Mouse (Mus musculus) limb, embryonic 12.5 days (tissue): ENCODE measurements at regions not wholly inside any gene's neighbourhood (a gene's known extent, or its start where the extent isn't known, plus 50 kb on each side); places are given as distances from the start of the nearest gene placed in this dataset.
"Not testable (repeated sequence)": the region's sequence is repeated elsewhere in the genome, so short reads cannot be mapped to it uniquely, and the experiment has no call there.

Source experiments
- ATAC-seq: fragments of 200-750 bp; cut with Nextera tagmentation; 2 replicates; pipeline ENCODE4 v1.8.0; 2017; ENCODE audit warnings: low read depth, moderate TSS enrichment; ENCODE audit not compliant: insufficient number of reproducible peaks, insufficient read depth, low FRiP score, low TSS enrichment
- H3K27ac ChIP-seq: fragments of 300-500 bp; sonication (generic); 2 replicates; pipeline ENCODE4 v1.5.1; 2016; ENCODE audit warnings: mild to moderate bottlenecking, moderate library complexity
- H3K27me3 ChIP-seq: fragments of 300-500 bp; sonication (generic); 2 replicates; pipeline ENCODE4 v1.6.1; 2016; ENCODE audit warnings: mild to moderate bottlenecking, moderate library complexity
- H3K36me3 ChIP-seq: fragments of 300-500 bp; sonication (generic); 2 replicates; pipeline ENCODE4 v1.6.1; 2016; ENCODE audit warnings: mild to moderate bottlenecking, moderate library complexity
- H3K4me1 ChIP-seq: fragments of 300-500 bp; sonication (generic); replicated peaks from 2 replicates; pipeline ENCODE4 v1.6.1; 2016
- H3K4me2 ChIP-seq: fragments of 300-500 bp; sonication (generic); 2 replicates; pipeline ENCODE4 v1.6.1; 2016; ENCODE audit warnings: mild to moderate bottlenecking, moderate library complexity
- H3K4me3 ChIP-seq: fragments of 300-500 bp; sonication (generic); replicated peaks from 2 replicates; pipeline ENCODE4 v1.5.1; 2016; ENCODE audit warnings: mild to moderate bottlenecking
- H3K9ac ChIP-seq: fragments of 300-500 bp; sonication (generic); replicated peaks from 2 replicates; pipeline ENCODE4 v1.6.1; 2016; ENCODE audit warnings: mild to moderate bottlenecking, moderate library complexity
- H3K9me3 ChIP-seq: fragments of 300-500 bp; sonication (generic); 2 replicates; pipeline ENCODE4 v1.6.1; 2016; ENCODE audit warnings: mild to moderate bottlenecking, moderate library complexity
- WGBS: fragments of 180-500 bp; shearing (Covaris S2); methylation state at CpG from one replicate; pipeline ENCODE4 v1.1.7; 2016; 5-methylcytosine and 5-hydroxymethylcytosine counted together

DNA sequence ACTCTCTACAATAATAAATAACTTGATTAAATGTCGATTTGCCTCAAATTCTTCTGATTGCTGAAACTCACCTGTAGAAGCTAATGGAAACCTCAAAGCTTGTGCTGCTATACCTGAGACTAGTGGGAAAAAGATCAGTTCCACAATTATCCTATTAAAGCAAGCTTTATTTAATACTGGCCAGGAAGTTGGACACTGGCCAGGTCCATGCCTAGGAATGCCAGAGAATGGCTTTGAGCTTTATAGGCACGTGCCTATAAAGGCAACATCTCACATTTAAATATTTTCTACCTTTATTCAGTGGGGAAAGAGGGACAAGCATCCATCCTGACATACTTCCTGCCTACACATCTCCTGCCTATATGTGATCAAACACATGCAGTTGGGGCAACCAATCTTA lies 575.8 kb downstream of the Cypt12 start:
- 86% methylated on average over 2 of the region's 2 CpGs for WGBS
- H3K9me3 ChIP-seq: no peaks in the 10 kb centered on the region
- no peak for ATAC-seq
- H3K36me3 ChIP-seq: no peaks in the 10 kb centered on the region
- H3K4me3 ChIP-seq: no peak overlapping the region
- no peak overlapping the region for H3K27ac ChIP-seq
- H3K4me2 ChIP-seq: no peak overlapping the region
- no peaks in the 10 kb centered on the region for H3K4me1 ChIP-seq
- no peaks in the 10 kb centered on the region for H3K27me3 ChIP-seq
- H3K9ac ChIP-seq: no peak overlapping the region

DNA sequence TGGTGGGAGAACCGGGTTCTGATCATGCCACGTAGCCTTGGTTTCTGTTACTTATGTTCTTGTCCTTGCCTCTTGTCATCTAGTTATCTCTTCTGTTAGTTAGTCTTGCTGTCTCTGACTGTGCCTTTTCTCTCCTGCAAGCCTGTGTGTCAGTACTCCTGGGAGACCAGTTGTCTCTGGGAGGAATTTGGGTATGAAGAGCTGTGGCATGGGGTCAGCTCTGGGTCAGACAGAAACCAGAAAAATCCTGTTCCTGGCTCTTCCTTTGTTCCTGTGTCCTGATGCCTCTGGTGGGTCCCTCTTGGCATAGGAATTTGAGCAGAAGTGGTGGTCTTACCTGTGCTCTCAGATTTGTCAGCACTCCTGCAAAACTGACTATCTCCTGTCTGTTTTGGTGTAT lies 609.0 kb downstream of the Cypt12 start:
- Histone ChIP-seq H3K4me3 (no peak overlapping the region), H3K4me2 (no peak overlapping the region), H3K9me3 (no peaks in the 10 kb centered on the region), H3K27ac (no peak overlapping the region), H3K9ac (no peak overlapping the region), H3K36me3 (no peaks in the 10 kb centered on the region), H3K27me3 (no peaks in the 10 kb centered on the region), H3K4me1 (no peaks in the 10 kb centered on the region)
- ATAC-seq: no peak
- WGBS: 92% methylated on average over 2 of the region's 2 CpGs

DNA sequence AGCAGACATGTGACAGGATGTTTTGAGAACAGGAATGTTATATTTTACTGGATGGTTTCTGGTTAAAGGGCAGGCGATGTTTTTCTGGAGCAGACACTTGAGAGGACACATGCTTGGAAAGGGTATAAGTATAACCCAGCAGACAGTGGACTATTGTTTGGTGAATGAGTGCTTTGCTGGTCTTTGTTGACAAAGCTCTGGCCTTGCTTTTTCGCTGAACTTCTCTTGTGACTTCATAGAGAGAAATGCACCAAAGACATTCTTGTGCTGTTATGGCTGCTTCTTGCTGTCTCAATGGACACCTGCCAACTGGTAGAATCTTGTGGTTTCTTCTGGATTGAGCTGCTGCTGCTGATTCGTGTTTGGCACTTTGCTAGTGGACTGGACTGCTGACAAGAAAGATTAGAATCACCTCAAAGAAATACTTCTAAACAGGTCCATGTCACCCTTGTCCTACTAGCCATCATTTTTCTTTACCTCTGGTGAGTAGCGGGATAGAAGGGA lies 612.1 kb downstream of the Cypt12 start:
- no peak overlapping the region for H3K9ac ChIP-seq
- 74% methylated on average over 4 of the region's 4 CpGs for whole genome bisulfite sequencing

DNA sequence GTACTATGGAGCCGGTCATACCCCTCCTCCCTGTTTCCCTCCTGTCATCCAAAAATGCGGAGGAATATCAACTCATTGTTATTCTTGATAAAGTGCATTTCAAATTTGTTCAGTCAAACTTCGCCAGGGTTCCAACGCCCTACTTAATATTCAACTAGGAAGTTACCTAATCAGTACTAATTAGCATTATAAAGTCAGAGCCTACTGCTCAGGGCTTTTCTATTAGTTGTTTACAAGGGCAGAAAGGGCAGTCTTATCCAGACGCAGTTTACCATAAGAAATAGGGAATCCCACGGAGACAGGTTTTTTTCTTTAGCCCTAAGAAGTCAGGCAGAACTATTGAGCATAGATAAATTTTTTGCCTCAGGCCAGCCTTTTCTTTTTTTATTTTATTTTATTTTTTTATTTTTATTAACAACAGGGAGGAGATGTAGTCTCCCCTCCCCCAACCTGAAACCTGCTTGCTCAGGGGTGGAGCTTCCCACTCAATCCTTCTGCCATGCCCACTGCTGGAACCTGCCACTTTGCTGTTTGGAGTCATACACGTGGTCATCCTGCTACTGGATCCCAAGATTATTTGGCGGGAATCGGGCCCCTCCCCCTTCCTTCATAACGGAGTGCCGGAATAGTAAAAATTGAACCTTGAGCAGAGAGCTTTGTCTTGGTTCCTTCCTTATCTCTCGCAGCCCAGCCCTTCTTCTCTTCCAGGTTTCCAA lies 632.9 kb downstream of the Cypt12 start:
- not testable (repeated sequence) for H3K36me3 ChIP-seq, H3K9ac ChIP-seq, H3K4me3 ChIP-seq, H3K27me3 ChIP-seq, H3K4me2 ChIP-seq, H3K27ac ChIP-seq, ATAC-seq, H3K4me1 ChIP-seq, H3K9me3 ChIP-seq
- WGBS: 66% methylated on average over 12 of the region's 12 CpGs

More for the DNA sequence above, 612.1 kb downstream of the Cypt12 start:
- Histone ChIP-seq H3K36me3 (no peaks in the 10 kb centered on the region), H3K4me2 (no peak overlapping the region), H3K4me3 (no peak overlapping the region), H3K4me1 (no peaks in the 10 kb centered on the region), H3K9me3 (no peaks in the 10 kb centered on the region), H3K27me3 (no peaks in the 10 kb centered on the region), H3K27ac (no peak overlapping the region)
- ATAC-seq: no peak

DNA sequence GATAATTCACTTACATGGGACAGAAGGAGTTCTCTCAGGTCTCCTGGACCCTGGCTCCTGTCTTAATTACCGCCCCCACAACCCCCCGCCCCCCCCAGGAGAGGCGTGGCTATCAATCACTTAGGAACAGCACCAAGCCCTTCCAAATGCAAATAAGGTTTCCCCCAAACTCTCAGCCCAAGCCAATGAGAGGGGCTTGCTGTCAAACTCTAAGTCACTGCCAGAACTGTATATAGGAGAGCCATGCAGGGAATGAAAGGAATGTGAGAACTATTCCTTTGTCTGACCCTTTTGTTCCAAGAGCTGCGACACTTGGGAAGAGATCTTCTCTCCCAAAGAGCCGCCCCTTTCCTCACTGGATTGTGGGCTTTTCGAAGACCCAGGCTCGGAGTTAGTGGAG lies 672.4 kb downstream of the Cypt12 start:
- Histone ChIP-seq H3K9ac (no peak overlapping the region), H3K4me1 (peaks cover 24% of the 10 kb centered on the region), H3K27ac (no peak overlapping the region), H3K9me3 (no peaks in the 10 kb centered on the region), H3K27me3 (no peaks in the 10 kb centered on the region), H3K36me3 (no peaks in the 10 kb centered on the region), H3K4me2 (no peak overlapping the region), H3K4me3 (no peak overlapping the region)
- ATAC-seq: no peak
- WGBS: 35% methylated on average over 7 of the region's 7 CpGs

DNA sequence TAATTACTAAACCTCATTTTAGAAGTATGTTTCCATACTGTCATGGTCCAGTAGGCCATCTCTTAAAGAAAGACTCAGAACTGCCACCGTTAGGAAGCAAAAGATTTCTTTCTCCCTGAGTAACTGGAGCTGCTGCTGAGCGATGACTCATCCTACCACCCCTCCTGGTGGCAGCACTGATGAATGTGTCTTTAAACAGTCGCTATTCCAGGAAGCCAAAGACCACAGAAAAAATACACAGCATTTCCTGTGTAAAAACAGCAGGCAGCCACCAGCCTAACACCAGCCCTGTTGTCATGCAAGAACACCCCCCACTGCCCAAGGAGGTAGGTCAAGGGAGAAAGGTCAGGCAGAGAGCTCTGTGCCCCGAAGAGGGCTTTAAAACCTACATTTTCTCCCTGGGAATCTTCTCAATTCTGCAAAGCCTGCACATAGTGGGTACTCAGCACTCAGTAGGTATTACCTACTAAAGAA lies 675.7 kb downstream of the Cypt12 start:
- Histone ChIP-seq H3K4me1 (peaks cover 27% of the 10 kb centered on the region), H3K9ac (no peak overlapping the region), H3K9me3 (no peaks in the 10 kb centered on the region), H3K27me3 (no peaks in the 10 kb centered on the region), H3K27ac (peak overlapping the region; percentile 57; the same call in 1 of the 2 replicates), H3K4me3 (no peak overlapping the region), H3K4me2 (peak overlapping the region; percentile 58), H3K36me3 (no peaks in the 10 kb centered on the region)
- WGBS: 4% methylated on average over 4 of the region's 4 CpGs
- peak; percentile 72 for ATAC-seq

DNA sequence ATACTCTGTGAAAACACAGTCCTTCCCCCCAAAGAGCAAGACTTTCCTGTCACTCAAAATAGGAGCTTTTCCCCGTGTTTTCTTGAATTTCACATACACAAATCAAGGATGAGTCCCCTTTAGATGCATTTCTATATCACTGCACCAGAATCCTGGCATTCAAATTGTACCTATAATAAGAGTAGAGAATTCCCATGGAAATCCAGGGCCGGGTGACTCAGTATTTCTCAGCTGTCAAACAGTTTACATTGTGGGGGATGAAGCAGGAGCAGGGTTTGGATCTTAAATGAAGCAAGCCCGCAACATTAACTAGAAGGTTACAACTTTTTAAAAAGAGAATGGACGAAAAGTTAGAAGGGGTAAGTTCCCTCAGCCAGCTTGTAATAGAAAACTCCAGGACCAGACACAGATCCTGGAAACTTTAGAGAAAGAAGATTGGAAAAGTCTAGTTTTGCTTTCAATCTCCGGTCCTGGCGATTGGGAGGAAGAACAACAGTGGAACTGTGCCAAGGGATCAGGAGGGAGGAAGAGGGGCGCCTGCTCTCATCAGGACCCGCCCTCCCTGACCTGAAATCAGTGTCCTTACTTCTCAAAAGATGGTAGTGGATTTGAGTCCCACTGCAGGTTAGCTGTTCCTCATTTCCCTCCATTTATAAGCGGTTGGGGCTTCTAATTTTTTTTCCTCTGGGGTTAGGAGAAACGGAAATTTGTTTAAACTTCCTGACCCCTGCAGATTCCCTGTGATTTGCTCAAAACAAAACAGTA lies 676.4 kb downstream of the Cypt12 start:
- peak overlapping the region; percentile 58 for H3K4me2 ChIP-seq
- no peaks in the 10 kb centered on the region for H3K27me3 ChIP-seq
- peak overlapping the region; percentile 35 for H3K4me3 ChIP-seq
- peaks cover 27% of the 10 kb centered on the region for H3K4me1 ChIP-seq
- no peak for ATAC-seq
- H3K27ac ChIP-seq: peak overlapping the region; percentile 57
- WGBS: 6% methylated on average over 10 of the region's 10 CpGs
- H3K9ac ChIP-seq: 0 out of 2 replicates have a peak overlapping the region, but pooled peaks have one; percentile 18
- H3K36me3 ChIP-seq: no peaks in the 10 kb centered on the region
- H3K9me3 ChIP-seq: no peaks in the 10 kb centered on the region

DNA sequence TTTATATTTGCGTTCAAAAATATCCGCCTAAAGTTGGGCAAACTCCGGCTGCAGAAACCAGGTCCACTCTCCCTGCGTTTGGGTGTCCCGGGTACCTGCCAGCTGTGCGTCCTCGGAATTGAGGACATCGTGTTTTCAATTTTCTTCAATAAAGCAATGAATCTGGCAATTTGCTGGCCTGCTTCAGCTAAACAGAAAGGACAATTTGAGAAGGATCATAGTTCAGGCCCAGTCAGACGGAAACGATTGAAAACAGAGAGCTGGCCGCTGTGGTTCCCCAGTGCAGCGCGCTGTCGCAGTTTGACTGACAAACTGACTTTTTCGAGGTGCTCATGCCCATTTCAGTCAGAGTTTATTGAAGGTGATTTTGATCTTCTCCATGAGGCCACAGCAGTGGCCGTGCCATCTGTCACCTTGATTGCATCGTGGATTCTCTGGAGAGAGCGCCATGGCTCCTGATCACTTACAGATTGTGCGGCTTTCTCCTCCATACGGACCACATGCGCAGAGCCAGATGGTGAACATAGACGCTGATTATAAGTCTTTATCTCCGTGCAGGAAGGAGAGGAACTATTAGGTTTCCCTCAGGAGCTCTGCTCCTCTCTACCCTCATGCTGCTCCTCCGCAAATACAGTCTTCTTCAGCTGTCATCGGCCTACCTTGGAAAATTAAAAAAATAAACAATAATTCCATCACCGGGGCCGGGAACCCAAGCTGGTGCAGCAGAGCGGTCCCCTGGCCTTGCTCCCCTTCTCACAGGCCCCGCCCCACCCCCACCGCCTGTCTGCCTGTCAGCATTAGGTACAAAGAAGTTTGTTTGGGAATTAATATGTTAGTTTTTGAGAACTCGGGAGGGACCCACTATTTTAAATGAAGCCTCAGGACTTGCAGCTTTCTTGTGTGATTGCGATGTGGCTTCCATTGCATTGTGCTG lies 677.5 kb downstream of the Cypt12 start:
- peaks cover 27% of the 10 kb centered on the region for H3K4me1 ChIP-seq
- H3K4me3 ChIP-seq: peak overlapping the region; percentile 35
- H3K9ac ChIP-seq: peak overlapping the region; percentile 18
- 3% methylated on average over 32 of the region's 32 CpGs for WGBS
- peak overlapping the region; percentile 58 for H3K4me2 ChIP-seq
- 0 out of 2 replicates have a peak, but pooled peaks have one; percentile 38 for ATAC-seq
- no peaks in the 10 kb centered on the region for H3K9me3 ChIP-seq
- H3K36me3 ChIP-seq: no peaks in the 10 kb centered on the region
- no peaks in the 10 kb centered on the region for H3K27me3 ChIP-seq
- peak overlapping the region; percentile 57 for H3K27ac ChIP-seq

DNA sequence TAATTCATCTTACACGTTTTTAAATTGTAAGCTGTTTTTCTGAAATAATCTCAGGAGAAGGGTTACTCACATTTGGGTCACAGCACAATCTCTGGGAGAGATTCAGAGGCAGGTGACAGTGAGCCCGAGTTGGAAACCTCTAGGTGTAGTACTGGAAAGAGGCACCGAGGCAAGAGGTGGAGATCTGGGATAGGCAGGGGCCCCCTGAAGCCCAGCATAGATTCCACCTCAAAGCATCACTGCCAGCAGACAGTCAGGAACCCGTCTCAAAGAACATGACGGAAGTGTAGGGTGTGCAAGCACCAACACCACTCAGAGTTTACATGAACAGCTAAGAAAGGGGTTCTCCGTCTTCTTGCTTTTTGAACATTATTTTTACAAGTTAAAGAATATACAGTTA lies 678.2 kb downstream of the Cypt12 start:
- Histone ChIP-seq H3K4me2 (peak overlapping the region; percentile 58), H3K27ac (no peak overlapping the region), H3K4me3 (no peak overlapping the region), H3K9ac (no peak overlapping the region), H3K36me3 (no peaks in the 10 kb centered on the region), H3K4me1 (peaks cover 27% of the 10 kb centered on the region), H3K9me3 (no peaks in the 10 kb centered on the region), H3K27me3 (no peaks in the 10 kb centered on the region)
- no peak for ATAC-seq
- 45% methylated on average over 6 of the region's 6 CpGs for WGBS

DNA sequence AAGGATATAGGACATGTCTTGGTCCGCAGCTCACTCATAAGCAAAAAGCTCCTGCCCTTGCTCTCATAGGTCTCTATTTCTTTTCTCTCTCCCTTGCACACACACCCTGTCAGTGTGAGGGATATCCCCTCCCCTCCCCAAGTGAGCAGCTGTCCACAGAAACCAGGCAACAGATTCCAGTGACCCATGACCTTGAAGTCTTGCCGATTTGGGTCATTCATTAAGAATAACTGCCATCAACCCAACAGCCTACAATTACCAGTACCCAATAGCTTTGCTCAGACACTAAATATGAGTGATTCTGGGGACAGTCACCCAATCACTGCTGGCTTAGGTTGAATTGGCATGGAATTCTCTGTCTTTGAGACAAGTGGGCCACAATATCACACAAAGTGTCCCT lies 678.6 kb downstream of the Cypt12 start:
- WGBS: 63% methylated on average over 2 of the region's 2 CpGs
- H3K4me1 ChIP-seq: peaks cover 27% of the 10 kb centered on the region
- H3K9me3 ChIP-seq: no peaks in the 10 kb centered on the region
- H3K27ac ChIP-seq: no peak overlapping the region
- no peaks in the 10 kb centered on the region for H3K27me3 ChIP-seq
- H3K4me3 ChIP-seq: no peak overlapping the region
- no peaks in the 10 kb centered on the region for H3K36me3 ChIP-seq
- H3K9ac ChIP-seq: no peak overlapping the region
- ATAC-seq: no peak
- no peak overlapping the region for H3K4me2 ChIP-seq

DNA sequence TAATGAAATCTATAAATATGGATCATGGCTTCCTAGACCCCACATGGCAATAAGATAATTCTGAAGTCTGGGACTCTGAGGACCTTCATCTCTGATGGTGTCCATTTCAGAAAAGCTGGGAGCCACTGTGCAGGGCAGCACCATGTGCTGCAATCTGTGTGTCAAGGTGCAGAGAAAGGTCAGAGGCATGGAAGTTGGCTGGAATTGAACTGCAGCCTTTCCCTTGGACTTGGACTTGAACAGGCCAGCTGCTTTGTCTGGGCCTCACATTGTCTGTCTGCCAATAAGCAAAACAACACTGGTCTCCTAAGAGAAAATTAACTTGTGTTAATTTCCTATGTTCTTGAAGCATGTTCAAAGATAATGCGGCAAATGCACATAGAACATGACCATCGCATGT lies 681.0 kb downstream of the Cypt12 start:
- Histone ChIP-seq H3K4me3 (no peak overlapping the region), H3K27me3 (no peaks in the 10 kb centered on the region), H3K36me3 (no peaks in the 10 kb centered on the region), H3K4me2 (no peak overlapping the region), H3K4me1 (peaks cover 17% of the 10 kb centered on the region), H3K9ac (no peak overlapping the region), H3K27ac (no peak overlapping the region), H3K9me3 (no peaks in the 10 kb centered on the region)
- whole genome bisulfite sequencing: 94% methylated on average over 2 of the region's 2 CpGs
- no peak for ATAC-seq
